ENCODE assay signal across 27 mouse cellular contexts in the genomic region with DNA sequence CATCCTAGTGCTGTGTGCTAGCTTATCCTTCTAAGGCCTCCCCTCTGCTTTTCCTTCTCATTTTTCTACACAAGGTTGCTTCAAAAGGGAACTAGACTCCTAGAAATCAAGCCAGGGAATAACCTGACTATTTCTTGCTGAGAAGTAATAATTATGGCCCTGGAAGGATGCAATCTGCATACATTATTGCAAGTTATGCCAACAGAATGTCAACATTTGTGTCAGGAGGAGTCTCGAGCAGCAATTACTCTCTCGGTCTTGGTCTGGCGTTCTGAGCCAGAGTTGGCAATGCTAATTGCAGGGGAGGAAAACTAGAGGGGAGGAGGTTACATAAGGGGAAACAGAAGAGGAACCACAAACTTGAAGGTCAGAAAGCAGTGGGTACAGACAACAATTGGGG.
DNase-seq lines count a peak whose midpoint lies in the region; ATAC-seq and TF ChIP-seq lines count a peak whose summit lies in the region.
"Had no signal": no experiment of that assay in that cellular context is flagged by ENCODE, and none has a peak within 500 bp of the region (broad histone marks: within the 10 kb centered on the region; RNA-seq: fewer than 3 reads in every experiment).

No protein-coding gene starts in this region.

- no peak for ATAC-seq in embryonic facial prominence, embryonic 14.5 days (ENCODE audit: low read depth)
- 0 out of 2 replicates have a peak, but pooled peaks have one; percentile 23 for ATAC-seq in forebrain, embryonic 15.5 days (replicated peaks)
- ATAC-seq in forebrain, embryonic 12.5 days (ENCODE audit: low FRiP score), result no peak
- ATAC-seq in forebrain, postnatal 0 days, result peak; percentile 29; the same call in 1 of the 2 replicates
- ATAC-seq in monocyte, adult 5-6 weeks (replicated peaks; ENCODE audit: insufficient number of reproducible peaks, low FRiP score, low TSS enrichment, poor library complexity, severe bottlenecking), result no peak
- no peak for ATAC-seq in kidney, embryonic 14.5 days (ENCODE audit: low FRiP score, low TSS enrichment)
- ATAC-seq: activated CD4-positive, CD25-positive, alpha-beta regulatory T cell, adult 4 months; hindbrain, embryonic 16.5 days; intestine, embryonic 15.5 days had no signal

- WGBS in embryonic facial prominence, embryonic 14.5 days, result 59% methylated on average over 3 of the region's 3 CpGs
- WGBS in embryonic facial prominence, embryonic 10.5 days, result 67% methylated on average over 3 of the region's 3 CpGs
- 68% methylated on average over 3 of the region's 3 CpGs for WGBS in forebrain, embryonic 15.5 days
- 80% methylated on average over 3 of the region's 3 CpGs for WGBS in forebrain, embryonic 12.5 days
- 47% methylated on average over 3 of the region's 3 CpGs for WGBS in forebrain, postnatal 0 days
- 68% methylated on average over 3 of the region's 3 CpGs for WGBS in kidney, embryonic 14.5 days

- TF ChIP-seq CTCF in forebrain, postnatal 0 days (IDR thresholded peaks at IDR 0.05; ENCODE audit: low read depth), result no peak

- H3K4me2 ChIP-seq in embryonic facial prominence, embryonic 14.5 days (ENCODE audit: low read depth, low read length), result no peak overlapping the region
- no peak overlapping the region for H3K4me2 ChIP-seq in forebrain, embryonic 15.5 days (replicated peaks)
- H3K4me2 ChIP-seq in forebrain, embryonic 12.5 days, result no peak overlapping the region
- no peak overlapping the region for H3K4me2 ChIP-seq in forebrain, postnatal 0 days (ENCODE audit: low read depth)
- H3K4me2 ChIP-seq in kidney, embryonic 14.5 days (replicated peaks; ENCODE audit: low read depth, low read length), result no peak overlapping the region
- H3K4me2 ChIP-seq: embryonic facial prominence, embryonic 12.5 days; heart, embryonic 12.5 days; heart, embryonic 15.5 days; hindbrain, embryonic 13.5 days; intestine, embryonic 15.5 days had no signal

- H3K4me3 ChIP-seq in embryonic facial prominence, embryonic 14.5 days (ENCODE audit: low read depth, low read length), result no peak overlapping the region
- H3K4me3 ChIP-seq in embryonic facial prominence, embryonic 10.5 days, result no peak overlapping the region
- no peak overlapping the region for H3K4me3 ChIP-seq in forebrain, embryonic 15.5 days
- no peak overlapping the region for H3K4me3 ChIP-seq in forebrain, embryonic 12.5 days (replicated peaks)
- H3K4me3 ChIP-seq in forebrain, postnatal 0 days (ENCODE audit: low read depth, low read length), result no peak overlapping the region
- no peak overlapping the region for H3K4me3 ChIP-seq in kidney, embryonic 14.5 days (ENCODE audit: low read length)
- H3K4me3 ChIP-seq: embryonic facial prominence, embryonic 12.5 days; erythroblast, embryonic 14.5 days; gastrocnemius, adult 2 months; heart, embryonic 12.5 days; heart, embryonic 15.5 days; hindbrain, embryonic 10.5 days; hindbrain, embryonic 13.5 days; intestine, embryonic 15.5 days had no signal

- no peaks in the 10 kb centered on the region for H3K9me3 ChIP-seq in embryonic facial prominence, embryonic 14.5 days (ENCODE audit: control insufficient read depth, low read length)
- no peaks in the 10 kb centered on the region for H3K9me3 ChIP-seq in embryonic facial prominence, embryonic 10.5 days
- no peaks in the 10 kb centered on the region for H3K9me3 ChIP-seq in forebrain, embryonic 15.5 days
- H3K9me3 ChIP-seq in forebrain, embryonic 12.5 days, result no peaks in the 10 kb centered on the region
- H3K9me3 ChIP-seq in forebrain, postnatal 0 days (ENCODE audit: low read length), result no peaks in the 10 kb centered on the region
- H3K9me3 ChIP-seq in kidney, embryonic 14.5 days (ENCODE audit: control insufficient read depth, low read length), result no peaks in the 10 kb centered on the region
- H3K9me3 ChIP-seq: embryonic facial prominence, embryonic 12.5 days; heart, embryonic 12.5 days; heart, embryonic 15.5 days; hindbrain, embryonic 10.5 days; hindbrain, embryonic 13.5 days; intestine, embryonic 15.5 days had no signal

- no peaks in the 10 kb centered on the region for H3K27me3 ChIP-seq in embryonic facial prominence, embryonic 14.5 days (replicated peaks; ENCODE audit: control insufficient read depth, insufficient read depth, low read length)
- no peaks in the 10 kb centered on the region for H3K27me3 ChIP-seq in embryonic facial prominence, embryonic 10.5 days (replicated peaks; ENCODE audit: low read depth, poor library complexity, severe bottlenecking)
- no peaks in the 10 kb centered on the region for H3K27me3 ChIP-seq in forebrain, embryonic 15.5 days
- H3K27me3 ChIP-seq in forebrain, embryonic 12.5 days, result no peaks in the 10 kb centered on the region
- no peaks in the 10 kb centered on the region for H3K27me3 ChIP-seq in forebrain, postnatal 0 days (ENCODE audit: insufficient read depth, low read length)
- H3K27me3 ChIP-seq in kidney, embryonic 14.5 days (ENCODE audit: control insufficient read depth, insufficient read depth, low read length), result no peaks in the 10 kb centered on the region
- H3K27me3 ChIP-seq: embryonic facial prominence, embryonic 12.5 days; heart, embryonic 12.5 days; heart, embryonic 15.5 days; hindbrain, embryonic 13.5 days; intestine, embryonic 15.5 days had no signal

- peak; percentile 29 for DNase-seq in embryonic facial prominence, embryonic 14.5 days (ENCODE audit: low spot score)
- DNase-seq in embryonic facial prominence, embryonic 10.5 days (ENCODE audit: low spot score), result no peak
- DNase-seq in forebrain, postnatal 0 days, result no peak
- DNase-seq: adrenal gland, adult 8-10 months; adrenal gland, postnatal 25 days; cerebellum, adult 18-20 months; cerebellum, adult 9-10 months; cerebellum, postnatal 14 days; gastrocnemius, adult 2 months; gastrocnemius, postnatal 14 days; heart, adult 11 months; heart, postnatal 10 days; heart, postnatal 36 days; kidney, adult 11 months had no signal

- no peak overlapping the region for H3K27ac ChIP-seq in embryonic facial prominence, embryonic 14.5 days (replicated peaks; ENCODE audit: low read depth, low read length)
- H3K27ac ChIP-seq in embryonic facial prominence, embryonic 10.5 days (replicated peaks), result no peak overlapping the region
- H3K27ac ChIP-seq in forebrain, embryonic 15.5 days (replicated peaks), result no peak overlapping the region
- no peak overlapping the region for H3K27ac ChIP-seq in forebrain, embryonic 12.5 days
- H3K27ac ChIP-seq in forebrain, postnatal 0 days (ENCODE audit: low read depth, low read length), result no peak overlapping the region
- H3K27ac ChIP-seq in kidney, embryonic 14.5 days (ENCODE audit: low read depth, low read length), result no peak overlapping the region
- H3K27ac ChIP-seq: embryonic facial prominence, embryonic 12.5 days; gastrocnemius, adult 2 months; heart, embryonic 15.5 days; hindbrain, embryonic 10.5 days; hindbrain, embryonic 13.5 days; intestine, embryonic 15.5 days had no signal

- no peaks in the 10 kb centered on the region for H3K4me1 ChIP-seq in embryonic facial prominence, embryonic 14.5 days (ENCODE audit: control insufficient read depth, insufficient read depth, low read length)
- no peaks in the 10 kb centered on the region for H3K4me1 ChIP-seq in embryonic facial prominence, embryonic 10.5 days
- H3K4me1 ChIP-seq in forebrain, embryonic 15.5 days, result no peaks in the 10 kb centered on the region
- H3K4me1 ChIP-seq in forebrain, embryonic 12.5 days, result no peaks in the 10 kb centered on the region
- H3K4me1 ChIP-seq in forebrain, postnatal 0 days (ENCODE audit: insufficient read depth), result no peaks in the 10 kb centered on the region
- H3K4me1 ChIP-seq in kidney, embryonic 14.5 days (ENCODE audit: control insufficient read depth, insufficient read depth, low read length), result no peaks in the 10 kb centered on the region
- H3K4me1 ChIP-seq: embryonic facial prominence, embryonic 12.5 days; heart, embryonic 12.5 days; heart, embryonic 15.5 days; hindbrain, embryonic 10.5 days; hindbrain, embryonic 13.5 days; intestine, embryonic 15.5 days had no signal

- no peaks in the 10 kb centered on the region for H3K36me3 ChIP-seq in embryonic facial prominence, embryonic 14.5 days (ENCODE audit: control insufficient read depth, insufficient read depth, low read length)
- no peaks in the 10 kb centered on the region for H3K36me3 ChIP-seq in embryonic facial prominence, embryonic 10.5 days (replicated peaks)
- no peaks in the 10 kb centered on the region for H3K36me3 ChIP-seq in forebrain, embryonic 15.5 days
- H3K36me3 ChIP-seq in forebrain, embryonic 12.5 days (replicated peaks), result no peaks in the 10 kb centered on the region
- H3K36me3 ChIP-seq in forebrain, postnatal 0 days (ENCODE audit: insufficient read depth), result no peaks in the 10 kb centered on the region
- H3K36me3 ChIP-seq in kidney, embryonic 14.5 days (ENCODE audit: control insufficient read depth, insufficient read depth, low read length), result no peaks in the 10 kb centered on the region
- H3K36me3 ChIP-seq: embryonic facial prominence, embryonic 12.5 days; heart, embryonic 12.5 days; heart, embryonic 15.5 days; hindbrain, embryonic 10.5 days; hindbrain, embryonic 13.5 days; intestine, embryonic 15.5 days had no signal

- no peak overlapping the region for H3K9ac ChIP-seq in embryonic facial prominence, embryonic 14.5 days (ENCODE audit: low read depth, low read length)
- H3K9ac ChIP-seq in forebrain, embryonic 15.5 days (replicated peaks), result no peak overlapping the region
- H3K9ac ChIP-seq in forebrain, embryonic 12.5 days, result no peak overlapping the region
- H3K9ac ChIP-seq in forebrain, postnatal 0 days, result no peak overlapping the region
- H3K9ac ChIP-seq in kidney, embryonic 14.5 days (ENCODE audit: low read depth, low read length), result no peak overlapping the region
- H3K9ac ChIP-seq: embryonic facial prominence, embryonic 12.5 days; heart, embryonic 12.5 days; heart, embryonic 15.5 days; hindbrain, embryonic 13.5 days; intestine, embryonic 15.5 days had no signal

Comparison
In these comparisons a context has a peak if more than half of its experiments do, and no peak if none do; other contexts are left out.
1. ATAC-seq: peak in forebrain, embryonic 15.5 days (single experiment) and forebrain, postnatal 0 days (single experiment); none in embryonic facial prominence, embryonic 14.5 days (single experiment), forebrain, embryonic 12.5 days (single experiment), monocyte, adult 5-6 weeks (single experiment) and kidney, embryonic 14.5 days (single experiment).